Mouse (Mus musculus) ovary, postnatal 10 days (tissue): ENCODE results near the gene Neto2.
"Not testable (repeated sequence)": the region's sequence is repeated elsewhere in the genome, so short reads cannot be mapped to it uniquely, and the experiment has no call there.

Experiments
- DNase-seq: peaks from one replicate; pipeline ENCODE4 v3.0.0; 2022; ENCODE audit warnings: low spot score

Gene Neto2

DNA sequence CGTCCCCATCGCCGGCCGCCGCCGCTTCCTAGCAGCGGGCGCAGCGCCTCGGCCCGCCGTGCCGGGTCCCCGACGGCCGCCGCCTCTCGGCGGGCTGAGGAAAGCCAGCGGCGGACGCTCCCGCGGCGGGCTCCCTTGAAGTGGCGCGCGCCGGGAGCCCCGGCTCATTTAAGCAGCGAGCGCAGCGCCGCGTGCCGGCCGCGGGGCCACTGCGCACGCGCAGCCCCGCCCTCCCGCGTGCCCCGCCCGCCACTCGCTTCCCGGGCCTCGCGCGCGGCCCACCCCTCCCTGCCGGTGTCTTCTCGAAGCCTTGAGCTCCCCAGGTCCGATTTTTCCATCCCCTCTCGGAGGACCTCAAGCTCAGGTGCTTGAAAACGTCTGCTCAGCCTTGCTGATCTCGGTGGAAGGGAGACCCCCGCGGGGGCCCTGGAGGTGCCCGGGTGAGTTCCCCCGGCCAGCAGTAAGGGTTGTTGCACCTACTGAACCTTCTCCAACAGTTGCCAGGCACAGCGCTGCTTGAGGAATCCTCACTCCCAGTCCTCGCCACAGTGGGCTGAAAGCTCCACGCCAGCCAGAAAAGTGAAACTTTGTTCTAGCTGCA lies at the start of gene Neto2:
Gene Neto2, minus strand, starts transcription at position 174 of the 601 bp plus-strand sequence.
- DNase-seq, result peak; percentile 47

DNA sequence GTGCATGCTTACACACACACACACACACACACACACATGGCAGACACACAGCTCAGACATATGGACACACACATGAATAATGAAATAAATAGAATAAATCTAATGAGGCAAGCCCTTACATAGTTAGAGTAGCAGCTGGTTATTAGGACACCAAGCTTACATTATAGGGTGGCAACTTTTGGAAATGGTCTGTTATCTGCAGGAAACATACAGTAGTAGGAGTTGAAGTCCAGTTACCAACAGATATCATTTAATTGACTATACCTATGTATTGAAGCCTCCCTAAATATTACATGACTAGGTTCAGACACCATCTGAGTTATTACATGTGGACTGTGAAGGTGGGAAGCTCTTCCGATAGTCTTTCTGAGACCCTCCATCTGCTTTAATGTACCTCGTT lies 44.3 kb upstream of the Neto2 start:
- no peak for DNase-seq

DNA sequence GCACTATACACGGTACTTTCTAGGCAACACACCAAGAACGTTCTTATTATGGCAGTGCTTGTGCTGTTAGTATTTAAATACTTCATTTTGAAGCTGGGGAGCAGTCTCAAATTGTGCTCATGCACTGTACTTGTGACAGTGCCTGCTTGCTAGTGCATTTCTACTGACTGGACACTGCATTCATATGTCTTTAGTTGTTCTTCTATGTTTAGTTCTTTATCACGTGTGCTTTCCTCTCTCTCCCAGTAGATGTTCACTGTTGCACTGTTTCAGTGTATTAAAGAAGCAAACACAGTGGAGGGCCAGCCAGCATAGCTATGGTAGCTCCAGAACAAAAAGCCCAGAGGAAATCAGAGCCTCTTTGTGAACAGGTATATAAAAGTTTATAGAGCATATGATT lies 29.8 kb upstream of the Neto2 start:
- DNase-seq, result no peak

DNA sequence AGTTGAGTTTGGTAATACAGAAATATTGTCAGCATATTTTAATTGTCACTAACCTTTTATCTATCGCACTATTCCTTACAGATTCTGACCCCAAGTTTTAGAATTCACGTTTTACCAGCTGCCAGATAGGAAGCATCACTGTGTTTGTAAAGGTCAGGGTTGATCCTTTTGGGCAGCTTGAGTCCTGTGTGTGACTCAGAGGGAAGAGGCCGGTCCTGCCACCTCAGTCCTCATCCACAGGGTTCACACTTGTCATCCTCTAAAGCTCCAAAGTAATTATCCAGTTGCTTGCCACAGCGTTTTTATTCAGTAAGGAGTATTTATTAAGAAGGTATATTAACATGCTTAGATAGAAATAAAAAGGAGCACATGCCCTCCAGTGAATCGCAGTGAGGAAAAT lies 16.5 kb upstream of the Neto2 start:
- no peak for DNase-seq

DNA sequence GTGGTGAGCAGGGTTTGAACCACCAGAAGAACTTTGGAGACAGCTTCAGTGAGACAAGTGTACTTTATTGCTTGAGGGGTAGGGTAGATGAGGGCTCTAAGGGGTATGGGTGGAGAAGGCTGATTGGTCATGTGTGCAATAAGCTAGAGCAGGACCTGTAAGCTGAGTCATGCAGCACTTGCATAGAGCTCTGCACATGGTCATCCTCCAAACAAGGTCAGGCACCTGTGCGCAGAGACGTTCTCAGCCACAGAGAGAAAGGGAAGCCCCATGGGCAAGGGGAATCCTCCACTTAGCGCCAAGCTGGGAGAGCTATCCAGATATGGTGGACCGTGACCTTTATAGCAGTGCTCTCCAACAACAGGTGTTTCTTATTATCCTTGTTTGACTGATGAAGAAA lies 16.0 kb upstream of the Neto2 start:
- DNase-seq, result no peak

DNA sequence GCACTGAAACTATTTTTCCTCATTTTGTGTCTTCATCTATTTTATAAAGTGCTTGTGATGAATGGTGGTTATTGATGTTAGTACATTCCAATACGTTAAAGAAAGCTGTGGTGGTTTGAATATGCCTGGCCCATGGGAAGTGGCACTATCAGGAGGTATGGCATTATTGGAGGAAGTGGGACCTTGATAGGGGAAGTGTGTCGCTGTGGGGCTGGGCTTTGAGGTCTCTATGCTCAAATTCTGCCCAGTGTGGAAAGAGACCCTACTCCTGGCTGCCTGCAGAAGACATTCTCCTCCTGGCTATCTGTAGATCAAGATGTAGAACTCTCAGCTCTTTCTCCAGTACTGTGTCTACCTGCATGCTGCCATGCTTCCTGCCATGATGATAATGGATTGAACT lies 6.3 kb upstream of the Neto2 start:
- no peak for DNase-seq

DNA sequence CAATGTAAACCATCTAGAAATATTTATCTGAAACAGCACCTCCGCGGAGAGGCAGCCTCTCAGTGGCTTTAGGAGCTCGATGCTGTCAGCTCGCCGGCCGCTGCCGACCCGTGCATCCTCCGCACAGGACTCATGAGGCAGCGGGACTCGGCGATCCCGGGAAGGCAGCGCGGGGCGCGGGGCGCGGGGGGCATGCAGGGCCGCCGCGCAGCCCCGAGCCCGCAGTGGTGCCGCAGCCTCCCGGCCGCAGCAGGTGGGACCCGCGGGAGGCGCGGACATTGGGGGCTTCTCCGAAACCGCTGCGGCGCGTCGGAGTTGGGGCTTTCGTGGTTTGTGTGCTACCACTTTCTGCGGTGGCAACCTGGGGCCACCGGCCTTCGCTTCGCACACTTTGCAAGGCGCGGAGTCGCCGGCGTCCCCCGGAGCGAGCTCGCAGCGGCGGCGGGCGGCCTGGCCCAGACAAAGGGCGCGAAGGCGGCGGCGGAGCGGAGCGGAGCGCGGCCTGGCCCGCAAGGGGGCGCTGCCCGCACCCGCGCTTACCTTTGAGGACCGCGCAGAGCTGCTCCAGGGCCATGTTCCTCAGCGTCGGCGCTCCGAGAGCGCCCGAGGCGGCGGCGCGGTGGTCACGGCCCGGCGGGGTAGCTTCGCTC lies 498 bp downstream of the Neto2 start:
- DNase-seq, result no peak

DNA sequence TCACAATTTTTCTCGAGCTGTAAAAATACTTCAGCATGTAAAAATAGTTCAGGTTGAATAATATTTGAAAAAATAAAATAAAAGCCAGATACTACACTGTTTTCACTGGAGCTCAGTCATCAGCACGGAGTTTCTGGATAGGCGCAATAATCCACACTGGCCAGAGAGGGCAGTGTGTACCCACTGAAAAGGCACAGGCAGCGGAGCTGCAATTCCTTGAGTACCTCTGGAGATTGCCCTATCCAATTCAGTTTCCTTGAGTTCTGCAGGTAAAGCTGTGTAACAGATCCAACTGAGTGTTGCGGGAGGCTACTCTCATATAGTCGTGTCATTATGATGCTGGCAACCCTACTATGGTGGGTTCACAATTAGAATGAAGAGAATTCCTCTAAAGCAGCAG lies 1.7 kb downstream of the Neto2 start:
- DNase-seq, result peak; percentile 24

DNA sequence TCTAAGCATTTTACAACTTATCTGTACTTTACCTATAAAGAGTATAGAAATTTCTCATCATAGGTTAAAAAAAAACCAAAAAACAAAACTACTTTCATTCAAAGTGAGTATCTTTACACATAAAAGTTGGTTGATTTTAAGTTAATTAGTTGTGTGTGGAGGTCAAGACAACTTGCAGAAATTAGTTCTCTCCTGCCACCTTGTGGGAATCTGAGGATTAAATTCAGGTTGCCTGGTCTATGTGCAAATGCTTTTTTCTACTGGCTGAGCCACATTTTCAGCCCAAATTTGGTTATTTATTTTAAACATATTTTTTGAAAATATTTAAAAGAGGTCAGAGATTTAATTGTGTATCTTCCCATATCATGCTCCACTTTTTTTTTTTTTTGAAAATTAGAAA lies 35.6 kb downstream of the Neto2 start:
- no peak for DNase-seq

DNA sequence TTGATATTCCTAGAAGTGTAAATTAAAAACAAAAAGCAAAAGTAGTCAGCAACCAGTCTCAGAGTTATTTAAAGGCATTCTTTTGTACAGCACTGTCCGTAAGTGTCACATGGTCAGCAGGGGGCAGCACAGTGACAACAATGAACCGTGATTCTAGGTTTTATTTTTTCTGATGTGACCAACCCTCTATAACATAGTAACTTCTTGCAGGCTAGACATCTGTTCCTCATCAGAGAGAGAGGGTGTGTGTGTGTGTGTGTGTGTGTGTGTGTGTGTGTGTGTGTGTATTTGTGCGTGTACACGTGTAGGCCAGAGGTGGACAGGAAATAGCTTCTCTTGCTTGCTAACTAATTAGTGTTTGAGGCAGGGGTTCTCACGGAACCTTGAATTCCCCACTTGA lies 38.7 kb downstream of the Neto2 start:
- DNase-seq, result peak; percentile 1

DNA sequence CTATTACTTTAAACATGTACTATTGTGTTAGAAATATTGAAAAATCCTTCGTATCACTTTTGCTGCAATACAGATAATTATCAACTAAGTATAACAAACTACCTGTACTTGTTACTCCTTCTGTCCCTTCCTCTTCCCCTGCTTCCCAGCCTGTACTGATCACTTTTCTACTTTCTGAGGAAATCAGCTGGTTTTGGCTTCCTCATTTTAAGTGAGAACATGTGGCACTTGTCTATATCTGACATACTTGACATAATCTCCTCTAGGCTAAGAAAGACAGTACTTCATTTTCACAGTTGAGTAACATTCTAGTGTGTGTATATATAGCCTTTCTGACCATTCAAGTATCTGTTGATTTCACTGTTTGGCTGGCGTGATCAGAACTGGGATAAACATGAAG lies 49.5 kb downstream of the Neto2 start:
- no peak for DNase-seq

DNA sequence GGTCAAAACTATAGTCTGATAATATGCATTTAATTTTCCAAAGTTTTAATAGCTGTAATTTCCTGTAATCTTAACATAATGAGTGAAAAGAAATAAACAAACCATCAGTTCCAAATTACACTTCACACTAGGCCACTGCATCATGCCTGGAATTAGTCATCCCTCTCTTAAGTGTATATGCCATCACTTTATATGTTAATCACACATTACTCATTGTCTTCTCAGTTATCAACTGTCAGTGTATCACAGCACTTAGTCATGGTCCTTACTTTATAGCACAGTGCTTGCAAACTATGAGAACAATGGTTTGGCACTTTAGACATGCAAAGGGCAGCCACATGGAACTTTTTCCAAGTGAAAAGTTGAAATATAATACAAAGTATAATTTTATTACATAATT lies 52.2 kb downstream of the Neto2 start:
- no peak for DNase-seq

DNA sequence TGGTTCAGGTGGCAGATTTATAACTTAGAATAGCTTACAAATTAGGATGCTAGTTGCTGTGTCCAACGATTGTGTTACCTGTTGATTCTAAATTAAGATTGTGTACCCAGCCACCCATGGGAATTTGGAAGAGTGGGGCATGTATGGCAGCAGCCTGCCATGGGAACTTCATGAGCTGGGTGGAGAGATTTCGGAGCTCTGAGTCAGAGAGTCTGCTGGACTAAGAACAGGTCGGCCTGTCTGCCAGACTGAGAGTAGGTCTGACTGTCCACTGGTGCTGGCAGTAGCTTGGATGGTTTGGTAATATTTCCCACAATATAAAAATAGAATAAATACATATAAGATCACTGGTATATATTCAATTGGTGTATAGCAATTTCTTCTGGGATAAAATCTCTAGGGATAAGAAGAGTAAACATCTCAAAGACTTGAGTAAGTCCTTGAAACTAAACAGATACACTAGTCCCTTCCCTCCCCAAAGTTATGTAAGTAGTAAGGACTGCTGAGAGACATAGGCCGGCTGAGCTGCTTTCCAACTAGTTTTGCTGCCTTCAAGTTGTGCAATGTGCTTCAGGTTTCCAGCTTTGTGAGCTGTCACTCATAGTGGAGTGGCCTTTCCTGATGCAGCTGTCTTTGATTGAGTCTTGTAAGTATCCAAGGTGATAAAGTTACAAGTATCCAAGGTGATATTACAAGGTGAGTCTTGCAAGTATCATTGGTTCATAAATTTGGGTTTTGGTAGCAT lies 55.6 kb downstream of the Neto2 start:
- DNase-seq, result no peak

DNA sequence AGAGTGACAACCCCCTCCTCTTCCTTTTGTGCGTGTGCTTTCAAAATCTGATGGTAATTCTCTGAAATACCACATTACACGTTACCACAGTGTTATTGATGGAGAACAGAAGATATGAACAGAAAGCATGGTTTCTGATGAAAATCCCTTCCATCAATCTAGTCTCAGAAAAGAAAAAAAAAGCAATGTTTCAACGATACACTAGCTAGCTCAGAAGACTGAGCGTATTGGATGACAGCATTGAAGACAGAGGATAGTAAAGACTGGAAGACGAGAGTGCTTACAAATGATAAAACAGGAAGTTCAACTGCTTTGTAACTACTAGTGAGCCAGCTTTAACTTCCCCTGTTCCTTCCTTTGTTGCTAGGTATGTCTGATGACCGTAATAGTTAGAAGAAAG lies 76.3 kb downstream of the Neto2 start:
- DNase-seq, result no peak

DNA sequence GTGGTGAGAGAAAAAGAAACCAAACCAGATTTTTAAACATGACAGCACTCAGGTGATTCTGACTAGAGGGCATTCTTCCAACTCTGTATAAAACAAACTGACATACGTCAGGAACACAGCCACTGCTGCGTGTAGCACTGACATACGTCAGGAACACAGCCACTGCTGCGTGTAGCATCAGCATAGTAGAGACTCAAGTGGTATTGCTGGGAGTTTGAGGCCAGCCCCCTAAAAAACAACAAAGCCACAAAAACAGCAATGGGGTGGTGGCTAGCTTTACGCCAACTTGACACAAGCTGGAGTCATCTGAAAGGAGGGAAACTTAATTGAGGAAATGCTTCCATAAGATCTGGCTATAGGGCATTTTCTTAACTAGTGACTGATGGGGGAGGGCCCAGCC lies 77.5 kb downstream of the Neto2 start:
- DNase-seq, result no peak

DNA sequence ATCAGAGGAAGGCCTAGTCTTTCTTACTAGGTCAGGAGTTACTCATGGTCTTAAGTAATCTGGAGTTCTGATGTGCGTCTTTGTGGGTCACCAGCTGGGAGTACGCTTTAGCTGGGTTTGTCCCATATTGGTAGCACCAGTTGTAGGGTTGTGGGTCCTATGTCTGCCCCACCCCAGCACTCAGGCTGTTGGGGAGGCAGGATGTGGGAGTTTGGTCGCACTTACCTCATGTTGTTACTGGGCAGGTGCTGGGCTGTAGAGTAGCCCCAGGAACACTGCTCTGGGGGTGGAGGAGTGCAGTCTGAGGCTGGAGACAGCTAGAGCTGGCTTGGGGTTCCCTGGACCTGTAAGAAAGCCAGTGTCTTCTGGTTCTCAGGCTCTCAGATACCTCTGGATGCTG lies 81.9 kb downstream of the Neto2 start:
- DNase-seq, result no peak

DNA sequence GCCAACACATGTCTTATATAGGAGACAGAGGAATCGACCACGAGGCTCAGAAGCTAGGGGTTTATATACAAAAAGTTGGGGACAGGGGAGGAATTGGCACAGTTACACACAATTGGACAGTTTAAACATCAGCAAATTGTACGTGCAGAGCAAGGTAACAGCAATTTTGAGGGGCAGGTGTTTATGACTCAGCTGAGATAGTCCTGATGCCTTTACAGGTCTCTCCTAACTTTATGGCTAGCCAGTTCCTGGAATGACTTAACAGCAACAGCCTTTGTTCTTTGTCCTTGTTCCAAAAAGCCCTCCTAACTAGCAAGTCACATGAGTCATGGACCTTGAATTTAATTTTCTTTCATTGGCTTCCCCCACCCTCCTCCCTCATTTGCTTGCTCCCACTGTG lies 83.6 kb downstream of the Neto2 start:
- not testable (repeated sequence) for DNase-seq

DNA sequence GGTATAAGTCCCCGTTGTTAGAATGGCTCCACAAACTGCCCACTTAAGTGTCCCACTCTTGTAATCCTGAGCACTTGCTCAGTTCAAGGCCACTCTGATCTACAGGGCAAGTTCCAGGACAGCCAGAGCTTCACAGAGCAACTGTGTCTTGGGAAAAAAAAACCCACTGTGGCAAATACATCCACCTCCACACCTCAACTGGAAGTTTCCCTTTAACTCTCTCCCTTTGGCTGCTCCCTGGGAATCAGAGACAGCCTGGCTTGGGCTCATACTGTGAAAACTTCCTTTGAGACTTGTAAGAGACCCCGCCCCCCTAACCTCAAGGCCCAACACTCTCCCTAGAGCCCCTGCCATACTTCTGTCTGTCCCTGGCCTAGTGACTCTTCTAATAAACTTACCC lies 91.9 kb downstream of the Neto2 start:
- DNase-seq, result no peak

DNA sequence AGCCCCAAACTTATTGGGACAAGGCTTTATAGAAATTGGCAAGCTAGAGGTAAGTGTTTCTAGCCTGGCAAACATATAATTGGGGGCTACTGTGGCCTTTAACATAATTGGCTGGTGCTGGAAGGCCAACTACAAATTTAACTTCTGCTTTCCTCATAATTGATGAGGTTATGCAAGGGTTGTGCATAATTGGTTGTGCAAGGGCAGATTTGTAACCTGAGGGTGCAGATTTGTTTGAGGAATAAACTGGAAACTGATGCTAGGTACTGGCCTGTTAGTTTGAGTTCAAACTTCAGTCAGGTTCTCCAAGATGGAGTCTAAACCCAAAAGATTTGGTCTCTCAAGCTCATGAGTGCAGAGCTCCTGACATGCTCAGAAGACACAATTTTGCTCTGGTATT lies 92.9 kb downstream of the Neto2 start:
- DNase-seq, result no peak

DNA sequence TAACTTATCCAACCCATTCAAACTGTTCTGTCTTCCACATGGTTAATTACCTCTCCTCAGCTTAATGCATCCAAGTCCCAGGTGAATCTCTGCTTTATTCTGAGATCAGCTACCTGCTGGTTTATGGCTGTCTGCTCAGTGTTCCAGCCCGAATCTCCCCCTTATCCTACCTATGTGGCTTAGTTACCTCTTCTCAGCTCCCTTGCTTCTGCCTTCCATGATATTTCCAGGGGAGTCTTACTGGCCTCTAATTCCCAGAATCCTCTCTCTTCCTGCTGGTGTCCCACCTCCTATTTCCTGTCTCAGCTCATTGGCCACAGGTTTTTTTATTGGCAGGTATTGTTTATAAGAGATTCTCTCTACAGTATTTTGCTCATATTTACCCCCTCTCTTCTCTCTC lies 93.8 kb downstream of the Neto2 start:
- DNase-seq, result no peak

DNA sequence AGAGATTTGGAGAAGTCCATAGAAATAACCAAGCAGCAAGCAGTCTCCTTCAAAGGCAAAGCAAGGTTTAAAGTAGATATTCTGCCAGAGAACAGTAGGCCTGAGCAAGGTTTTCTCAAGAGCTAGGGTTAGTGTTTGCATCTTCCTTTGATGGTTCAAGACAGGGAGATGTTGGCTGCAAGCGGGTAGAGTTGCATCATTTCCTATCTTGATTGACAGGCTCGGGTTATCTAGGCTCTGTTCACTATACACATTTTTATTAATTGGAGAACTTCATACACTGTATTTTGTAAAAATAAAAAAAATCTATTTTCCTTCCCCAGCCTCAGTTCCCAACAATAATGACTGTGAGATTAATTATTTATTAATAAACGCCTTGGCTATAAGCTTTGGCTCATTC lies 94.2 kb downstream of the Neto2 start:
- DNase-seq, result no peak

DNA sequence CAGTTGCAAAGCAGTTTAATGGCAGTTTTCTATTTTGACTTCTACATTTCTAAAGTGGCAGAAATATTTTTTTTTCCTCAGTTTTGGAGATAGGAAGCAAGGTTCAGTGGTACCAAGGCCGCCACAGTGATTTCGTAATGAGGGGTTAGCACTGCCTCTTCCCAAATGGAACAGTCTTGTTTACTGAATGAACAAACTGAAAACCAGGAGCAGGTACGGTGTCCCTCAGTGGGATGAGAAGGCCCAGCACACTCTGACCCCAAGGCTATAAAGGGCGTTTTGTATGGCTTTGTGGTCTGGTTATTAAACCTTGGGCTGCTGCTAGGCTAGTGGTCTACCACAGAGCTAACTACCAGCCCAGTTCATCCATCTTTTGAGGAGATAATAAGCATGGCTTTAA lies 96.5 kb downstream of the Neto2 start:
- DNase-seq, result no peak

DNA sequence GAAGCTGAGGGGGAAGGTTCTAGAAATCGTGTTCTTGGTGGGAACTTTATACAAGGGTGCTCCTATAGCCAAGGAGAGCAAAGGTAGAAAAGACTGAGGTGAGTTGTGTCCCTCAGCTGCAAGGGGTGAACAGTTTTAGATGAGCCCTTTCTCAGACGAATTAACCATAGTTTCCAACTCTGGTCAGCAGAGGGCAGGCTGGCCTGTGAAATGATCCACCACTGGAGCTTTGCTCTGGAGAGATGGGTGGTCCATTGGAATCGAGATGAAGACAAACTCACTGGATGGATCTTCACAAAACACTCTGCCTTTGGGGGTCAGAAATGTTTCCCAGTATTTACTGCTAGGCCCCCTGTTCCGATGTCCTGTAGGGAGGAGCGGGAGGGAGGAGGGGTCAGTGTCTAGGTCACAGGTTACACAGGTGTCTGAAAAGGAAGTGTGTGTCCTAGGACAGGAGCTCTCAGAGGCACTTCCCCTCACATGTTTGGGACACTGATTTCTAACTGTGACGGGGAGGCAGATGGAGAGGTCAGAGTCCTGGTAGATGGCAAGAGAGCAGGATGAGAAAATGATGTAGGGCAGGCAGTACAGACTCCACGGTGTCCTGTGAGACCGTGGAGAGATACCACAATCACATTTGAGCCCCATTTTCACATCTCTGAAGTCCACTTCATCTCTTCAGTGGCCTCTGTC lies 97.4 kb downstream of the Neto2 start:
- peak; percentile 39 for DNase-seq
